Mouse (Mus musculus) MEL (cell line): ENCODE measurements around the gene Rasgef1b. TPM values are rescaled to one million over a fixed set of nuclear protein-coding genes. Genes with fewer than 3 reads are reported as not detected.

Experiments used
- DNase-seq: peaks from one replicate; pipeline ENCODE4 v3.0.0; 2011; ENCODE audit warnings: low read depth, low spot score
- H3K27ac ChIP-seq: 2 replicates; pipeline ENCODE4 v1.5.1; 2012; ENCODE audit warnings: low read depth, mild to moderate bottlenecking, control low read depth, low read length, moderate library complexity; ENCODE audit not compliant: control insufficient read depth
- H3K27me3 ChIP-seq, 2 experiments: fragments of 150-350 bp in 1 of 2; sonication (generic) in 1 of 2; 2 replicates each; pipeline ENCODE4 v1.6.1; 2012; ENCODE audit warnings: low read length in 2 of 2, mild to moderate bottlenecking in 2 of 2, improper control_type of control experiment in 1 of 2, moderate library complexity in 1 of 2; ENCODE audit not compliant: insufficient read depth in 2 of 2, control insufficient read depth in 1 of 2
- H3K36me3 ChIP-seq, 2 experiments: 2 replicates each; pipeline ENCODE4 v1.6.1; 2012 to 2014; ENCODE audit warnings: low read length in 2 of 2, improper control_type of control experiment in 1 of 2, inconsistent platforms in 1 of 2, mild to moderate bottlenecking in 1 of 2; ENCODE audit not compliant: insufficient read depth in 2 of 2, control insufficient read depth in 1 of 2
- H3K4me1 ChIP-seq, 2 experiments: fragments of 150-350 bp in 1 of 2; sonication (generic) in 1 of 2; 2 replicates each; pipeline ENCODE4 v1.6.1; 2012; ENCODE audit warnings: low read length in 2 of 2, improper control_type of control experiment in 1 of 2, mild to moderate bottlenecking in 1 of 2; ENCODE audit not compliant: insufficient read depth in 2 of 2, control insufficient read depth in 1 of 2
- H3K4me3 ChIP-seq, 2 experiments: fragments of 150-350 bp in 1 of 2; sonication (generic) in 1 of 2; 2 replicates each; pipeline ENCODE4 v1.5.1; 2012; ENCODE audit warnings: low read depth in 2 of 2, low read length in 2 of 2, mild to moderate bottlenecking in 2 of 2, moderate library complexity in 2 of 2, control low read depth in 1 of 2, improper control_type of control experiment in 1 of 2; ENCODE audit not compliant: control insufficient read depth in 1 of 2, insufficient read depth in 1 of 2
- H3K79me2 ChIP-seq: 2 replicates; pipeline ENCODE4 v1.6.1; 2012; ENCODE audit warnings: mild to moderate bottlenecking, low read length, moderate library complexity; ENCODE audit not compliant: control insufficient read depth, poor library complexity, insufficient read depth
- H3K9ac ChIP-seq: 2 replicates; pipeline ENCODE4 v1.6.1; 2012; ENCODE audit warnings: low read depth, mild to moderate bottlenecking, control low read depth, low read length, moderate library complexity; ENCODE audit not compliant: control insufficient read depth, poor library complexity, severe bottlenecking
- H3K9me3 ChIP-seq: fragments of 150-350 bp; sonication (generic); replicated peaks from 2 replicates; pipeline ENCODE4 v1.6.1; 2012; ENCODE audit warnings: mild to moderate bottlenecking, low read length, improper control_type of control experiment, moderate library complexity; ENCODE audit not compliant: insufficient read depth
- CHD1 ChIP-seq: IDR thresholded peaks from 2 replicates; pipeline ENCODE4 v1.6.1; 2012; ENCODE audit warnings: low read depth, mild to moderate bottlenecking, inconsistent platforms, low read length, improper control_type of control experiment
- CHD2 ChIP-seq: IDR thresholded peaks from 2 replicates; pipeline ENCODE4 v1.6.1; 2011; ENCODE audit warnings: low read length, improper control_type of control experiment
- CTCF ChIP-seq, 3 experiments: IDR thresholded peaks in 2 of 3; conservative IDR thresholded peaks in 1 of 3; 2 replicates each; pipeline ENCODE4 v1.5.1; 2011 to 2012; ENCODE audit warnings: low read length in 3 of 3, low read depth in 2 of 3, mild to moderate bottlenecking in 2 of 3, improper control_type of control experiment in 1 of 3, inconsistent platforms in 1 of 3, mixed read lengths in 1 of 3, moderate library complexity in 1 of 3; ENCODE audit not compliant: control insufficient read depth in 1 of 3, insufficient read depth in 1 of 3, poor library complexity in 1 of 3, severe bottlenecking in 1 of 3
- E2F4 ChIP-seq: IDR thresholded peaks from 2 replicates; pipeline ENCODE4 v1.6.1; 2011; ENCODE audit warnings: low read depth, low read length, improper control_type of control experiment, borderline replicate concordance
- ELF1 ChIP-seq: IDR thresholded peaks from 2 replicates; pipeline ENCODE4 v1.6.1; 2014; ENCODE audit warnings: low read depth, mild to moderate bottlenecking, inconsistent platforms, low read length, improper control_type of control experiment, moderate library complexity
- EP300 ChIP-seq, 2 experiments: IDR thresholded peaks; 2 replicates each; pipeline ENCODE4 v1.6.1; 2011; ENCODE audit warnings: improper control_type of control experiment in 2 of 2, low read length in 2 of 2, low read depth in 1 of 2, mild to moderate bottlenecking in 1 of 2
- GABPA ChIP-seq: IDR thresholded peaks from 2 replicates; pipeline ENCODE4 v1.6.1; 2012; ENCODE audit warnings: low read depth, mild to moderate bottlenecking, inconsistent platforms, low read length, improper control_type of control experiment, moderate library complexity
- GATA1 ChIP-seq: IDR thresholded peaks from 2 replicates; pipeline ENCODE4 v1.6.1; 2011; ENCODE audit warnings: low read depth, low read length, improper control_type of control experiment
- KAT2A ChIP-seq: conservative IDR thresholded peaks from 2 replicates; pipeline ENCODE4 v1.6.1; 2012; ENCODE audit warnings: low read depth, low read length, improper control_type of control experiment, inconsistent platforms
- MXI1 ChIP-seq: IDR thresholded peaks from 2 replicates; pipeline ENCODE4 v1.6.1; 2011; ENCODE audit warnings: mild to moderate bottlenecking, low read depth, low read length, improper control_type of control experiment
- MYB ChIP-seq: IDR thresholded peaks from 2 replicates; pipeline ENCODE4 v1.6.1; 2011; ENCODE audit warnings: mild to moderate bottlenecking, low read depth, low read length, improper control_type of control experiment
- MYC ChIP-seq: IDR thresholded peaks from 2 replicates; pipeline ENCODE4 v1.6.1; 2011; ENCODE audit warnings: low read depth, mild to moderate bottlenecking, low read length, improper control_type of control experiment, moderate library complexity
- NELFE ChIP-seq: IDR thresholded peaks from 2 replicates; pipeline ENCODE4 v1.6.1; 2011; ENCODE audit warnings: low read depth, low read length, improper control_type of control experiment
- POLR2A ChIP-seq, 2 experiments: IDR thresholded peaks; 2 replicates each; pipeline ENCODE4 v1.6.1; 2011 to 2012; ENCODE audit warnings: low read length in 2 of 2, mild to moderate bottlenecking in 2 of 2, control low read depth in 1 of 2, improper control_type of control experiment in 1 of 2, low read depth in 1 of 2, moderate library complexity in 1 of 2; ENCODE audit not compliant: control insufficient read depth in 1 of 2, insufficient read depth in 1 of 2, poor library complexity in 1 of 2
- POLR2AphosphoS5 ChIP-seq: IDR thresholded peaks from 2 replicates; pipeline ENCODE4 v1.6.1; 2012; ENCODE audit warnings: low read depth, borderline replicate concordance, mild to moderate bottlenecking, inconsistent platforms, low read length, moderate library complexity, mixed read lengths
- RCOR1 ChIP-seq: IDR thresholded peaks from 2 replicates; pipeline ENCODE4 v1.6.1; 2012; ENCODE audit warnings: low read depth, mild to moderate bottlenecking, inconsistent platforms, low read length, improper control_type of control experiment
- SIN3A ChIP-seq: IDR thresholded peaks from 2 replicates; pipeline ENCODE4 v1.6.1; 2012; ENCODE audit warnings: low read length, improper control_type of control experiment, inconsistent platforms
- SMC3 ChIP-seq: IDR thresholded peaks from 2 replicates; pipeline ENCODE4 v1.6.1; 2011; ENCODE audit warnings: low read depth, low read length, improper control_type of control experiment
- TAL1 ChIP-seq: IDR thresholded peaks from 2 replicates; pipeline ENCODE4 v1.6.1; 2012; ENCODE audit warnings: mild to moderate bottlenecking, inconsistent platforms, low read length, moderate library complexity, mixed read lengths
- TCF12 ChIP-seq: IDR thresholded peaks from 2 replicates; pipeline ENCODE4 v1.6.1; 2014; ENCODE audit warnings: low read depth, mild to moderate bottlenecking, inconsistent platforms, low read length, improper control_type of control experiment, moderate library complexity
- USF1 ChIP-seq: IDR thresholded peaks from 2 replicates; pipeline ENCODE4 v1.6.1; 2014; ENCODE audit warnings: low read depth, mild to moderate bottlenecking, inconsistent platforms, low read length, improper control_type of control experiment, moderate library complexity
- USF2 ChIP-seq, 2 experiments: IDR thresholded peaks; 2 replicates each; pipeline ENCODE4 v1.6.1; 2011 to 2012; ENCODE audit warnings: improper control_type of control experiment in 2 of 2, low read length in 2 of 2, borderline replicate concordance in 1 of 2, inconsistent platforms in 1 of 2, low read depth in 1 of 2, mild to moderate bottlenecking in 1 of 2; ENCODE audit not compliant: insufficient read depth in 1 of 2
- ZKSCAN1 ChIP-seq: IDR thresholded peaks from 2 replicates; pipeline ENCODE4 v1.6.1; 2012; ENCODE audit warnings: low read depth, mild to moderate bottlenecking, inconsistent platforms, low read length, improper control_type of control experiment, moderate library complexity
- ZNF384 ChIP-seq: IDR thresholded peaks from 2 replicates; pipeline ENCODE4 v1.6.1; 2012; ENCODE audit warnings: low read depth, mild to moderate bottlenecking, inconsistent platforms, low read length, improper control_type of control experiment
- polyA plus RNA-seq, 2 experiments: library from polyadenylated mRNA; stranded (reverse) in 1 of 2; unstranded in 1 of 2; fragments of >175 nt in 1 of 2; fragments of >200 nt in 1 of 2; gene quantifications; 2 replicates each; pipeline versions ENCODE4 v1.2.1 to v1.2.4; 2012; ENCODE audit warnings: low replicate concordance in 2 of 2, low read depth in 1 of 2; ENCODE audit not compliant: insufficient read length in 2 of 2, insufficient read depth in 1 of 2, missing spikeins in 1 of 2
- total RNA-seq: library from RNA; depleted of rRNA; stranded (reverse); fragments of 300-350 nt; gene quantifications from 2 replicates; pipeline ENCODE4 v1.2.3, GENCODE M21; 2012

The Rasgef1b gene
- total and polyA plus RNA-seq, 3 experiments = not detected

- H3K4me1 ChIP-seq = no peaks in the 10 kb centered on the region
- H3K9ac ChIP-seq = no peak overlapping the region
- no peaks in the 10 kb centered on the region for H3K79me2 ChIP-seq
- no peak overlapping the region for H3K27ac ChIP-seq
- TF ChIP-seq ELF1 = no peak
- no peak for TF ChIP-seq CTCF (IDR thresholded peaks at IDR 0.05 in 2 of 3, conservative IDR thresholded peaks at IDR 0.05 in 1 of 3; ENCODE audit: control insufficient read depth in 1 of 3, insufficient read depth in 1 of 3, low read depth in 2 of 3, low read length in 3 of 3, poor library complexity in 1 of 3, severe bottlenecking in 1 of 3)
- TF ChIP-seq CHD1 = no peak
- no peak for TF ChIP-seq ZNF384
- TF ChIP-seq GATA1 = no peak
- TF ChIP-seq POLR2A (IDR thresholded peaks at IDR 0.05; ENCODE audit: control insufficient read depth in 1 of 2, insufficient read depth in 1 of 2, low read depth in 1 of 2, low read length in 2 of 2, poor library complexity in 1 of 2) = no peak
- no peak for TF ChIP-seq TCF12
- TF ChIP-seq MYC = no peak
- TF ChIP-seq POLR2AphosphoS5 = no peak
- no peak for TF ChIP-seq USF1
- TF ChIP-seq NELFE = no peak
- no peak for TF ChIP-seq E2F4
- TF ChIP-seq KAT2A = no peak
- TF ChIP-seq RCOR1 = no peak
- TF ChIP-seq, all 39 proteins: peak for 0
- Histone ChIP-seq H3K27me3 (no peaks in the 10 kb centered on the region), H3K9me3 (no peaks in the 10 kb centered on the region), H3K36me3 (no peaks in the 10 kb centered on the region), H3K4me3 (no peak overlapping the region)
- DNase-seq = no peak
Observed at GRCm38 (mm10) chr5:99238150-99238549, 490.7 kb downstream of the Rasgef1b start.

GRCm38 (mm10) chr5:99236888-99237752, 491.7 kb downstream of the Rasgef1b start:
- no peaks in the 10 kb centered on the region for H3K9me3 ChIP-seq
- no peaks in the 10 kb centered on the region for H3K4me1 ChIP-seq
- no peaks in the 10 kb centered on the region for H3K36me3 ChIP-seq
- no peaks in the 10 kb centered on the region for H3K79me2 ChIP-seq
- no peak overlapping the region for H3K4me3 ChIP-seq
- H3K9ac ChIP-seq = no peak overlapping the region
- no peak for TF ChIP-seq SMC3
- no peak for TF ChIP-seq SIN3A
- no peak for TF ChIP-seq TAL1
- TF ChIP-seq CTCF (IDR thresholded peaks at IDR 0.05 in 2 of 3, conservative IDR thresholded peaks at IDR 0.05 in 1 of 3; ENCODE audit: control insufficient read depth in 1 of 3, insufficient read depth in 1 of 3, low read depth in 2 of 3, low read length in 3 of 3, poor library complexity in 1 of 3, severe bottlenecking in 1 of 3) = no peak
- TF ChIP-seq ZKSCAN1 = no peak
- TF ChIP-seq MYB = no peak
- TF ChIP-seq EP300 (IDR thresholded peaks at IDR 0.05; ENCODE audit: low read depth in 1 of 2, low read length in 2 of 2) = no peak
- TF ChIP-seq POLR2A (IDR thresholded peaks at IDR 0.05; ENCODE audit: control insufficient read depth in 1 of 2, insufficient read depth in 1 of 2, low read depth in 1 of 2, low read length in 2 of 2, poor library complexity in 1 of 2) = no peak
- TF ChIP-seq GABPA = no peak
- TF ChIP-seq ELF1 = no peak
- no peak for TF ChIP-seq KAT2A
- TF ChIP-seq CHD1 = no peak
- TF ChIP-seq USF2 (IDR thresholded peaks at IDR 0.05; ENCODE audit: borderline replicate concordance in 1 of 2, insufficient read depth in 1 of 2, low read depth in 1 of 2, low read length in 2 of 2) = no peak
- TF ChIP-seq MXI1 = no peak
- TF ChIP-seq RCOR1 = no peak
- TF ChIP-seq ZNF384 = no peak
- no peak for TF ChIP-seq CHD2
- no peaks in the 10 kb centered on the region for H3K27me3 ChIP-seq
- DNase-seq = no peak
- H3K27ac ChIP-seq = no peak overlapping the region
